In the genomic region with DNA sequence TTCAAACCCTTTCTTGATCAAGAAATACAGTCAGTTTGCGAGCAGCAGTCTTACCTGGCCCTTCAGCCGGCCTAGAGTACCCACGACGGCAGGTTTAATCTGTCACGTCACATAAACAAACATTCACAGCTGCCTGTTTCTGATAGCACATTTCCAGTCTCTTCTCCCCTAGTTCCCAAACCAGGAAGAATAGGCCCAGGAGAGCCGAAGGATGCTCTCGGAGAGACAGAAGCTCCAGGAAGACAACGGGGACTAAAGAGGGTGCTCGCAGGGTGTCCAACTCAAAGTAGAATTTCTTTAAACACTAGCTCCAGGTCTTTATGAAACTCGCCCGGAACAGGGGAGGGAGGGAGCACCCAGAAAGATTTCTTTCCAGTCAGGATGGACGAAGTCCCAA, we compare ENCODE assay signal across 8 mouse cellular contexts. TPM values are rescaled to one million over a fixed set of nuclear protein-coding genes. Genes with fewer than 3 reads are reported as not detected.
DNase-seq lines count a peak whose midpoint lies in the region; ATAC-seq and TF ChIP-seq lines count a peak whose summit lies in the region.

No protein-coding gene starts in this region.

- no peak for DNase-seq in heart, adult 18-20 months
- DNase-seq in midbrain, embryonic 11.5 days (ENCODE audit: low spot score, missing footprints), result peak; percentile 95
- DNase-seq in T-cell, adult 2 months (ENCODE audit: low spot score), result no peak
- no peak for DNase-seq in embryo, embryonic 10.5 days (ENCODE audit: low spot score)
- no peak for DNase-seq in thymus, postnatal 4 days

- no peaks in the 10 kb centered on the region for H3K36me3 ChIP-seq in heart, embryonic 13.5 days
- H3K36me3 ChIP-seq in hindbrain, embryonic 12.5 days, result no peaks in the 10 kb centered on the region
- no peaks in the 10 kb centered on the region for H3K36me3 ChIP-seq in midbrain, embryonic 11.5 days (ENCODE audit: control insufficient read depth, insufficient read depth, low read length)

- no peaks in the 10 kb centered on the region for H3K9me3 ChIP-seq in heart, embryonic 13.5 days
- no peaks in the 10 kb centered on the region for H3K9me3 ChIP-seq in hindbrain, embryonic 12.5 days (replicated peaks)
- no peaks in the 10 kb centered on the region for H3K9me3 ChIP-seq in midbrain, embryonic 11.5 days (ENCODE audit: control insufficient read depth, low read length)

- no peak for TF ChIP-seq CTCF in bone marrow, adult 2 months (IDR thresholded peaks at IDR 0.05; ENCODE audit: control insufficient read depth, insufficient read depth, low read length)

- no peak overlapping the region for H3K27ac ChIP-seq in heart, embryonic 13.5 days (replicated peaks)
- peak overlapping the region; percentile 82 for H3K27ac ChIP-seq in bone marrow, adult 2 months (ENCODE audit: control insufficient read depth, insufficient read depth, low read depth, low read length, poor library complexity)
- no peak overlapping the region for H3K27ac ChIP-seq in hindbrain, embryonic 12.5 days
- H3K27ac ChIP-seq in midbrain, embryonic 11.5 days (ENCODE audit: low read depth, low read length), result no peak overlapping the region

- H3K4me2 ChIP-seq in heart, embryonic 13.5 days, result peak overlapping the region; percentile 89
- H3K4me2 ChIP-seq in hindbrain, embryonic 12.5 days (replicated peaks), result peak overlapping the region; percentile 98
- H3K4me2 ChIP-seq in midbrain, embryonic 11.5 days, result peak overlapping the region; percentile 98

- H3K9ac ChIP-seq in heart, embryonic 13.5 days, result peak overlapping the region; percentile 81
- peak overlapping the region; percentile 78 for H3K9ac ChIP-seq in hindbrain, embryonic 12.5 days
- H3K9ac ChIP-seq in midbrain, embryonic 11.5 days (ENCODE audit: low read length), result peak overlapping the region; percentile 61

- peak overlapping the region; percentile 68 for H3K4me3 ChIP-seq in heart, embryonic 13.5 days
- peak overlapping the region; percentile 82 for H3K4me3 ChIP-seq in bone marrow, adult 2 months (replicated peaks; ENCODE audit: control insufficient read depth, low read depth, low read length)
- H3K4me3 ChIP-seq in hindbrain, embryonic 12.5 days, result peak overlapping the region; percentile 67
- H3K4me3 ChIP-seq in midbrain, embryonic 11.5 days (ENCODE audit: low read depth, low read length), result peak overlapping the region; percentile 56

- WGBS in heart, embryonic 13.5 days, result 6% methylated on average over 12 of the region's 12 CpGs
- WGBS in bone marrow, adult 2 months, result 42% methylated on average over 12 of the region's 12 CpGs
- WGBS in hindbrain, embryonic 12.5 days, result 2% methylated on average over 12 of the region's 12 CpGs
- WGBS in midbrain, embryonic 11.5 days, result 2% methylated on average over 12 of the region's 12 CpGs

- peaks cover 95% of the 10 kb centered on the region for H3K27me3 ChIP-seq in heart, embryonic 13.5 days (replicated peaks)
- peaks cover 47% of the 10 kb centered on the region for H3K27me3 ChIP-seq in hindbrain, embryonic 12.5 days
- peaks cover 33% of the 10 kb centered on the region for H3K27me3 ChIP-seq in midbrain, embryonic 11.5 days (ENCODE audit: control insufficient read depth, insufficient read depth, low read length)

- no peak for TF ChIP-seq POLR2A in bone marrow, adult 2 months (IDR thresholded peaks at IDR 0.05; ENCODE audit: borderline replicate concordance, control insufficient read depth, low read depth, low read length)

- no peak for ATAC-seq in heart, embryonic 13.5 days (ENCODE audit: extremely low read depth, insufficient number of reproducible peaks, low FRiP score, low TSS enrichment)
- ATAC-seq in hindbrain, embryonic 12.5 days (ENCODE audit: low FRiP score), result no peak
- no peak for ATAC-seq in midbrain, embryonic 11.5 days (ENCODE audit: low FRiP score)

- H3K4me1 ChIP-seq in heart, embryonic 13.5 days, result peaks cover 33% of the 10 kb centered on the region
- no peaks in the 10 kb centered on the region; the same call in 1 of the 2 replicates for H3K4me1 ChIP-seq in bone marrow, adult 2 months (ENCODE audit: control insufficient read depth, insufficient read depth, low read length)
- H3K4me1 ChIP-seq in hindbrain, embryonic 12.5 days, result peaks cover 26% of the 10 kb centered on the region
- peaks cover 22% of the 10 kb centered on the region; the same call in 1 of the 2 replicates for H3K4me1 ChIP-seq in midbrain, embryonic 11.5 days (ENCODE audit: control insufficient read depth, insufficient read depth, low read length)

RNA-seq across cellular contexts. Expression of a gene that starts 1.3 kb away (rescaled TPM):
- polyA plus RNA-seq in heart, embryonic 13.5 days (2015; fragmentation: Nextera tagmentation; extraction: Ambion mirVana), result 1.7 and 2.2 TPM in 2 replicates
- total RNA-seq in heart, adult 18-20 months (2021), result 1 to 10 TPM in 1 of 2 experiments, under 1 TPM in 1; 0.87 to 1.1 TPM
- 41.2 and 43.5 TPM in 2 replicates for polyA plus RNA-seq in bone marrow, adult 2 months (2011; ENCODE audit: insufficient read depth, insufficient read length, low replicate concordance, missing spikeins)
- 5.8 and 6.0 TPM in 2 replicates for polyA plus RNA-seq in hindbrain, embryonic 12.5 days (2016; fragmentation: Nextera tagmentation; extraction: Ambion mirVana)
- 1.0 and 1.7 TPM in 2 replicates for polyA plus RNA-seq in midbrain, embryonic 11.5 days (2014; fragmentation: Nextera tagmentation; extraction: Ambion mirVana)
